Mouse (Mus musculus): ENCODE measurements around the gene Bnip3.

Gene Bnip3

DNA sequence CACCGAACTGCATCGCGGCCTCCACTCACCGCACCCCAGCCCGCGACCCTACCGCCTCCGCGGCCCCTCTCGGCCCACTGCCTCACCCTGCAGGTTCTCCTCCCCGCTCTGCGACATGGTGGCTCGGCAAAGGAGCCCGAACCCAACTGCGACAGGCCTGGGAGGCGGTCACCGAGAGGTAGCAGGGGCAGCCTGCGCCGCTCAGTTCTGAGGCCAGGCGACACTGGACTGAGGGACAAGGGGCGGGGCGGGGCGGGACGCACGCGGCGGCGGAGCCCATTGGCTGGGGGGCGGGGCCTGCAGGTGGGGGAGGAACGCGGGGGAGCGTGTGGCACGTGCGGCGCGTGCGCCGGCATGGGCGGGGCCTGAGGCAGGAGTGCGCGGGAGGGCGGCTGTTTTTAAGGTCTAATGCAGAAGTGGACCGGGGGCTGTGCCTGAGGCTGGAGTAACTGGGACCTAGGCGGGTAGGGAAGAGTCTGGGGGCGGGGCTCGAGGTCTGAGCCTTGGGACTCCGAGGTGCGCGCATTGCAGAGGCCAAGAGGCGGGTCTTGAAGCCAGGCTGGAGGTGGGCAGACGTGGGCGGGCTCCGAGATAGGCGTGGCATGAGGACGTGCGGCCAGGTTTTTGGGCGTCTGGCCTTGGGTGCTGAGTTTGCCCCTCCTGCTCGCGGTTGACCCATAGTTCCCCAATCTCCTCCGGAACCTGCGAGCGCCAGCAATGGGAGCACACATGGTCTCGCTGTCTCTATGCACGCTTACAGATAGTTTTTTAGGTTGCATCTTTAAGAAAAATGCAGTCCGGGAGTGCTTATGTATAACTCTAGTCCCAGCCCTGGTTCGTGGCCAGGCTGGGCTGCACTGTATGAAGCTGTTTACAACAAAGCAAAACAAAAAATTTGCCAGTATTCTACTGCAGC is at the start of gene Bnip3:
Gene Bnip3, minus strand, starts transcription at position 243 of the 916 bp plus-strand sequence.
- DNase-seq (ENCODE audit: low read depth, low spot score) = peak; percentile 99

DNA sequence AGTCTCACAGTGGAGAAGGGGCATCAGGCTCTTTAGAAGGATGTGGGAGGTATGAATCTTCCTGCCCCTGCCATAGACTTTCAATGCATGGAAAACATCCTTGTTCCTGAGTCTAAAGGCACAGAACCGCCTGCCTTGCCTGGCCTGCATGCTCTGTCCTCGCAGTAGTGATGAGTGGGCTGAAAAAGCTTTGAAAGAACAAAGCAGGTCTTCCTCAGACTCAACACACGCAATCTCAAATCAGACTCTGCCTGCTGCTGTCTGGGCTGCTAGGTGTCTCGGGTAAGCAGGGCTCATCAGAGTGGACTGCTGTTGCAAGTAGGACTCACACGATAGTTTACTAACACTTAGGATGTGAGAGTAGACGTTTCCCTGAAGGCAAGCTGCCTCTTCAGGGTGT is 47.8 kb upstream of the Bnip3 start:
- no peak for DNase-seq (ENCODE audit: low read depth, low spot score)

GRCm38 (mm10) chr7:138955787-138956186 is 46.5 kb upstream of the Bnip3 start:
- DNase-seq (ENCODE audit: low read depth, low spot score) = no peak

- no peak for DNase-seq (ENCODE audit: low read depth, low spot score)
Observed at GRCm38 (mm10) chr7:138948309-138948708, 39.0 kb upstream of the Bnip3 start.

- no peak for DNase-seq (ENCODE audit: low read depth, low spot score)
Observed at GRCm38 (mm10) chr7:138947741-138948140, 38.4 kb upstream of the Bnip3 start.

GRCm38 (mm10) chr7:138945668-138946067 is 36.3 kb upstream of the Bnip3 start:
- DNase-seq (ENCODE audit: low read depth, low spot score) = no peak

GRCm38 (mm10) chr7:138942301-138942700 is 33.0 kb upstream of the Bnip3 start:
- no peak for DNase-seq (ENCODE audit: low read depth, low spot score)

- no peak for DNase-seq (ENCODE audit: low read depth, low spot score)
Observed at GRCm38 (mm10) chr7:138941571-138941970, 32.3 kb upstream of the Bnip3 start.

- no peak for DNase-seq (ENCODE audit: low read depth, low spot score)
Observed at GRCm38 (mm10) chr7:138940612-138941461, 31.5 kb upstream of the Bnip3 start, which contains the start of gene Jakmip3. Jakmip3 (plus strand) TSS chr7:138940730.

DNA sequence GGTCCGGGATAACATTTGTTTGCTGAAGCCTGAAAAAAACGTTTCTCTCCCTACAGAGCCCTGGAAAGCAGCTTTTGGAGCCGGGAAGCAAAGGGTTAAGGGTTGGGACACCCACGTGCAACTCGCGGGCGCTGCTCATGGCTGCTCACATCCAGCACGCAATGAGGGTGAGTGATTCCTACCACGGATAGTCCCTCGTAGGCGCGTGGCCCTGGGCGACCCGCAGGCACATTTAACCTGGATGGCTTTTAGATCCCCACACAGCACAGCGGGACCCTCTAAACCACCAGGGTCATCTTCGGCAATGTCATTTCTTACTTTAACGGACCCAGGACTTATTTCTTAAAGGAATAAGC is 30.9 kb upstream of the Bnip3 start:
- no peak for DNase-seq (ENCODE audit: low read depth, low spot score)

GRCm38 (mm10) chr7:138938991-138939390 is 29.7 kb upstream of the Bnip3 start:
- no peak for DNase-seq (ENCODE audit: low read depth, low spot score)

GRCm38 (mm10) chr7:138934523-138934922 is 25.2 kb upstream of the Bnip3 start:
- no peak for DNase-seq (ENCODE audit: low read depth, low spot score)

GRCm38 (mm10) chr7:138928456-138928855 is 19.1 kb upstream of the Bnip3 start:
- DNase-seq (ENCODE audit: low read depth, low spot score) = no peak

- DNase-seq (ENCODE audit: low read depth, low spot score) = peak; percentile 80
Observed at GRCm38 (mm10) chr7:138923756-138924425, 14.6 kb upstream of the Bnip3 start.

GRCm38 (mm10) chr7:138921611-138922010 is 12.3 kb upstream of the Bnip3 start:
- DNase-seq (ENCODE audit: low read depth, low spot score) = no peak

GRCm38 (mm10) chr7:138919156-138919944 is 10.0 kb upstream of the Bnip3 start:
- peak; percentile 83 for DNase-seq (ENCODE audit: low read depth, low spot score)

- DNase-seq (ENCODE audit: low read depth, low spot score) = no peak
Observed at GRCm38 (mm10) chr7:138913616-138914015, 4.3 kb upstream of the Bnip3 start.

- no peak for DNase-seq (ENCODE audit: low read depth, low spot score)
Observed at GRCm38 (mm10) chr7:138910193-138910562, 859 bp upstream of the Bnip3 start.

GRCm38 (mm10) chr7:138908768-138909276 is 497 bp downstream of the Bnip3 start:
- DNase-seq (ENCODE audit: low read depth, low spot score) = no peak

- peak; percentile 31 for DNase-seq (ENCODE audit: low read depth, low spot score)
Observed at GRCm38 (mm10) chr7:138907976-138908375, 1.3 kb downstream of the Bnip3 start.

- peak; percentile 63 for DNase-seq (ENCODE audit: low read depth, low spot score)
Observed at GRCm38 (mm10) chr7:138907043-138907442, 2.3 kb downstream of the Bnip3 start.
